Comparison of ENCODE assay signal across 10 mouse cellular contexts in the genomic region with DNA sequence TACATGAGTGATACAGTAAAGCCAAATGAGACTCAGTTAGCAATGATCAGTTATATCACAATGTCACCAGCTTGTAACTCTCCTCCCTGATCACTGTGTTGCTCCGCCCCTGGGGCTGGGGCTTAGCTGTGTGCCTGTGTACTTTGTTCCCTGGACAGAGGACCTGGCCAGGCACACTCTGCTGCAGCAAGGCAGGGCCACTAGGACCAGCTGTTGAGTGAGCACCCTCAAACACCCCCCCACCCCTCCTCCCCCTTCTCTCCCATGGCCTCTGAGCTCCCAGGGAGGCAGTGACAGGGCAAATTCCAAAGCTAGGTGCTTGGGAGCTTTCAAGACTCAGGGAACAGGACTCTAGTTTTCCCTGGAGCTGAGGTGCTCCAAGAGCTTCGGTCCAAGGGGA.
DNase-seq lines count a peak whose midpoint lies in the region; ATAC-seq and TF ChIP-seq lines count a peak whose summit lies in the region.
"Had no signal": no experiment of that assay in that cellular context is flagged by ENCODE, and none has a peak within 500 bp of the region (broad histone marks: within the 10 kb centered on the region; RNA-seq: fewer than 3 reads in every experiment).

No protein-coding gene starts in this region.

- no peaks in the 10 kb centered on the region for H3K27me3 ChIP-seq in lung, embryonic 14.5 days (ENCODE audit: insufficient read depth, low read length)
- no peaks in the 10 kb centered on the region for H3K27me3 ChIP-seq in intestine, embryonic 16.5 days (replicated peaks; ENCODE audit: control insufficient read depth, insufficient read depth, low read length)
- no peaks in the 10 kb centered on the region for H3K27me3 ChIP-seq in limb, embryonic 12.5 days
- no peaks in the 10 kb centered on the region for H3K27me3 ChIP-seq in stomach, embryonic 15.5 days (replicated peaks)
- H3K27me3 ChIP-seq in hindbrain, embryonic 11.5 days (ENCODE audit: control insufficient read depth, insufficient read depth, low read length) = no peaks in the 10 kb centered on the region

- H3K36me3 ChIP-seq in lung, embryonic 14.5 days (ENCODE audit: insufficient read depth) = no peaks in the 10 kb centered on the region
- H3K36me3 ChIP-seq in intestine, embryonic 16.5 days (ENCODE audit: control insufficient read depth, insufficient read depth, low read length) = no peaks in the 10 kb centered on the region
- H3K36me3 ChIP-seq in limb, embryonic 12.5 days = no peaks in the 10 kb centered on the region
- no peaks in the 10 kb centered on the region for H3K36me3 ChIP-seq in stomach, embryonic 15.5 days
- no peaks in the 10 kb centered on the region for H3K36me3 ChIP-seq in hindbrain, embryonic 11.5 days (ENCODE audit: control insufficient read depth, insufficient read depth, low read length)
- H3K36me3 ChIP-seq: G1E had no signal

- H3K4me2 ChIP-seq in lung, embryonic 14.5 days = no peak overlapping the region
- no peak overlapping the region; the same call in 1 of the 2 replicates for H3K4me2 ChIP-seq in intestine, embryonic 16.5 days (ENCODE audit: low read depth, low read length)
- H3K4me2 ChIP-seq in limb, embryonic 12.5 days = no peak overlapping the region
- H3K4me2 ChIP-seq in stomach, embryonic 15.5 days = no peak overlapping the region
- no peak overlapping the region for H3K4me2 ChIP-seq in hindbrain, embryonic 11.5 days (replicated peaks; ENCODE audit: low read depth, low read length)

- no peak overlapping the region for H3K4me3 ChIP-seq in lung, embryonic 14.5 days (ENCODE audit: low read depth, low read length)
- no peak overlapping the region for H3K4me3 ChIP-seq in intestine, embryonic 16.5 days (ENCODE audit: low read length)
- H3K4me3 ChIP-seq in limb, embryonic 12.5 days (replicated peaks) = no peak overlapping the region
- H3K4me3 ChIP-seq in stomach, embryonic 15.5 days (replicated peaks) = no peak overlapping the region
- H3K4me3 ChIP-seq in hindbrain, embryonic 11.5 days (ENCODE audit: low read depth, low read length) = no peak overlapping the region

- H3K4me1 ChIP-seq in lung, embryonic 14.5 days (ENCODE audit: insufficient read depth) = peaks cover 22% of the 10 kb centered on the region
- H3K4me1 ChIP-seq in intestine, embryonic 16.5 days (ENCODE audit: control insufficient read depth, insufficient read depth, low read length) = peaks cover 31% of the 10 kb centered on the region
- H3K4me1 ChIP-seq in limb, embryonic 12.5 days (replicated peaks) = peaks cover 13% of the 10 kb centered on the region
- H3K4me1 ChIP-seq in stomach, embryonic 15.5 days = peaks cover 16% of the 10 kb centered on the region
- H3K4me1 ChIP-seq in hindbrain, embryonic 11.5 days (replicated peaks; ENCODE audit: control insufficient read depth, insufficient read depth, low read length) = no peaks in the 10 kb centered on the region

- peak overlapping the region; percentile 91; the same call in 1 of the 2 replicates for H3K27ac ChIP-seq in lung, embryonic 14.5 days (ENCODE audit: low read depth)
- H3K27ac ChIP-seq in intestine, embryonic 16.5 days (ENCODE audit: low read length) = peak overlapping the region; percentile 85
- H3K27ac ChIP-seq in limb, embryonic 12.5 days = 0 out of 2 replicates have a peak overlapping the region, but pooled peaks have one; percentile 25
- H3K27ac ChIP-seq in stomach, embryonic 15.5 days = peak overlapping the region; percentile 82
- no peak overlapping the region for H3K27ac ChIP-seq in hindbrain, embryonic 11.5 days (ENCODE audit: low read depth, low read length)
- H3K27ac ChIP-seq: hindbrain, postnatal 0 days had no signal

- no peak for TF ChIP-seq CTCF in lung, embryonic 14.5 days (IDR thresholded peaks at IDR 0.05; ENCODE audit: low read depth)

- no peak overlapping the region for H3K9ac ChIP-seq in lung, embryonic 14.5 days
- peak overlapping the region; percentile 41; the same call in 1 of the 2 replicates for H3K9ac ChIP-seq in intestine, embryonic 16.5 days (ENCODE audit: low read depth, low read length)
- H3K9ac ChIP-seq in limb, embryonic 12.5 days (replicated peaks) = no peak overlapping the region
- H3K9ac ChIP-seq in stomach, embryonic 15.5 days = no peak overlapping the region
- no peak overlapping the region for H3K9ac ChIP-seq in hindbrain, embryonic 11.5 days (ENCODE audit: low read depth, low read length)

- ATAC-seq in lung, embryonic 14.5 days (ENCODE audit: insufficient read depth) = no peak; the same call in 1 of the 2 replicates
- peak; percentile 95 for ATAC-seq in intestine, embryonic 16.5 days
- ATAC-seq in limb, embryonic 12.5 days (ENCODE audit: insufficient number of reproducible peaks, insufficient read depth, low FRiP score, low TSS enrichment, low read depth) = no peak
- ATAC-seq in stomach, embryonic 15.5 days (ENCODE audit: insufficient read depth, low FRiP score, low read depth) = peak; percentile 76; the same call in 1 of the 2 replicates
- ATAC-seq in hindbrain, embryonic 11.5 days (ENCODE audit: low FRiP score) = no peak

- DNase-seq in lung, embryonic 14.5 days = peak; percentile 34
- DNase-seq in lung, postnatal 4 days = no peak
- no peak for DNase-seq in cerebellum, adult 9-10 months
- no peak for DNase-seq in hindbrain, embryonic 11.5 days (ENCODE audit: low spot score)
- DNase-seq: adrenal gland, postnatal 14 days had no signal

- WGBS in lung, embryonic 14.5 days = 76% methylated on average over 2 of the region's 2 CpGs
- 63% methylated on average over 2 of the region's 2 CpGs for WGBS in intestine, embryonic 16.5 days
- WGBS in limb, embryonic 12.5 days = 76% methylated on average over 2 of the region's 2 CpGs
- WGBS in stomach, embryonic 15.5 days = 79% methylated on average over 2 of the region's 2 CpGs
- WGBS in hindbrain, embryonic 11.5 days = 85% methylated on average over 2 of the region's 2 CpGs

- no peaks in the 10 kb centered on the region for H3K9me3 ChIP-seq in lung, embryonic 14.5 days (ENCODE audit: low read depth, low read length)
- H3K9me3 ChIP-seq in intestine, embryonic 16.5 days (ENCODE audit: control insufficient read depth, low read length) = no peaks in the 10 kb centered on the region
- H3K9me3 ChIP-seq in limb, embryonic 12.5 days = no peaks in the 10 kb centered on the region
- H3K9me3 ChIP-seq in stomach, embryonic 15.5 days = no peaks in the 10 kb centered on the region
- no peaks in the 10 kb centered on the region for H3K9me3 ChIP-seq in hindbrain, embryonic 11.5 days (ENCODE audit: control insufficient read depth, low read length)
- H3K9me3 ChIP-seq: G1E had no signal

Comparison
In these comparisons a context has a peak if more than half of its experiments do, and no peak if none do; other contexts are left out.
1. ATAC-seq: peak in intestine, embryonic 16.5 days (single experiment) and stomach, embryonic 15.5 days (single experiment); none in lung, embryonic 14.5 days (single experiment), limb, embryonic 12.5 days (single experiment) and hindbrain, embryonic 11.5 days (single experiment).